Mouse (Mus musculus): ENCODE data around the gene Atp2a3.

DNA sequence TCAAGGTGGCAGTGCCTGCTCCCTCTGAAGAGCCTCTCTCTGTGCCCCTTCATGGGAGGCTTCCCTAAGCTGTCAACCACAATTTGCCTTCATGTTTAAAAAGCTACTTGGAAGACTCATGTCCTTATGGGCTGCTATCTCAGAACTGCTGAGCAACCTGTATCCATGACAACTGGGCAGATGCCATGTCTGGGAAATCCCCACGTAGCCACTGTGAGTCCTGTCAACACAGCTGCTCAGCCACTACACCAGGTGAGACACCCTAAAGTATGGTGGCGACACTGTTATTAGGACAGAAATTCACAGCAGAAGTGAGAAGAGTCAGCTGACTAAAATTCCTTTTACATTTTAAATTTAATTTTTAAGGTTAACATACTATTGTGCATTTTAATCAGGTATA is 32.5 kb upstream of the Atp2a3 start:
- TF ChIP-seq POLR2A (IDR thresholded peaks at IDR 0.05; ENCODE audit: borderline replicate concordance, control insufficient read depth, low read depth, low read length) = no peak
- TF ChIP-seq CTCF (IDR thresholded peaks at IDR 0.05; ENCODE audit: control insufficient read depth, insufficient read depth, low read length) = no peak
